Mouse (Mus musculus): Measurements from ENCODE around the gene Ifi35.

The Ifi35 gene

GRCm38 (mm10) chr11:101436916-101437315 lies 11.3 kb upstream of the Ifi35 start:
- ChIA-PET POLR2A (interaction anchor here in 3 of 4 experiments (0.6 to 2.5 kb wide), 17 partner anchors 8 to 242 kb away, joined by 3 to 8 read pairs (median 3); partner anchors contain the start of genes Rnd2 (in 3 of the 3), Aarsd1 (in 1 of the 3), Becn1 (in 1 of the 3) and Gm27029 (in 1 of the 3)), CTCF (interaction anchor here in 3 of 4 experiments (0.5 to 1.0 kb wide), 4 partner anchors 9 to 53 kb away, joined by 3 to 4 read pairs (median 3); no protein-coding TSS in a partner anchor)

- ChIA-PET POLR2A (interaction anchor here in 1 of 4 experiments (0.6 to 0.7 kb wide), 3 partner anchors 17 to 130 kb away, joined by 3 to 4 read pairs (median 3); no protein-coding TSS in a partner anchor), CTCF (interaction anchor here in 2 of 4 experiments (0.7 to 0.8 kb wide), 3 partner anchors 12 to 390 kb away, joined by 3 to 5 read pairs (median 4); no protein-coding TSS in a partner anchor)
Measured at GRCm38 (mm10) chr11:101438006-101438405, 10.2 kb upstream of the Ifi35 start.

- POLR2A ChIA-PET, result interaction anchor here (0.5 to 22.5 kb wide), 294 partner anchors 8 to 1716 kb away, joined by 3 to 550 read pairs (median 4); partner anchors contain the start of genes Gm27029 (in 4 of the 4), Ptges3l (in 4 of the 4), Rnd2 (in 4 of the 4) and Rundc1 (in 4 of the 4)
- CTCF ChIA-PET, result interaction anchor here (0.5 to 1.8 kb wide), 85 partner anchors 8 to 1026 kb away, joined by 3 to 21 read pairs (median 4); partner anchors contain the start of genes Ptges3l (in 3 of the 4), Rundc1 (in 3 of the 4), Becn1 (in 2 of the 4) and Cntd1 (in 2 of the 4)
Measured at GRCm38 (mm10) chr11:101441450-101442126, 6.6 kb upstream of the Ifi35 start.

- ChIA-PET POLR2A (interaction anchor here (0.5 to 22.5 kb wide), 295 partner anchors 9 to 1716 kb away, joined by 3 to 550 read pairs (median 4); partner anchors contain the start of genes Gm27029 (in 4 of the 4), Ptges3l (in 4 of the 4), Rnd2 (in 4 of the 4) and Rundc1 (in 4 of the 4)), CTCF (interaction anchor here (0.5 to 1.8 kb wide), 89 partner anchors 8 to 1027 kb away, joined by 3 to 21 read pairs (median 4); partner anchors contain the start of genes Ptges3l (in 3 of the 4), Rundc1 (in 3 of the 4), Becn1 (in 2 of the 4) and Cntd1 (in 2 of the 4))
Measured at GRCm38 (mm10) chr11:101442127-101442693, 6.0 kb upstream of the Ifi35 start, which contains the start of gene Rpl27. Gene Rpl27, plus strand, starts transcription at chr11:101442298.

GRCm38 (mm10) chr11:101442760-101443159 lies 5.4 kb upstream of the Ifi35 start:
- CTCF ChIA-PET, result interaction anchor here (0.5 to 1.8 kb wide), 34 partner anchors 9 to 311 kb away, joined by 3 to 21 read pairs (median 6); partner anchors contain the start of genes Ptges3l (in 2 of the 4), Rundc1 (in 2 of the 4), Becn1 (in 1 of the 4) and Brca1 (in 1 of the 4)

GRCm38 (mm10) chr11:101446319-101446718 lies 1.9 kb upstream of the Ifi35 start:
- ChIA-PET POLR2A (interaction anchor here in 2 of 4 experiments (1.2 to 22.5 kb wide), 8 partner anchors 9 to 186 kb away, joined by 3 to 550 read pairs (median 147); partner anchors contain the start of genes Rnd2 (in 2 of the 2), Vat1 (in 2 of the 2), Aarsd1 (in 1 of the 2) and Gm27029 (in 1 of the 2)), CTCF (interaction anchor here in 1 of 4 experiments (2.3 kb wide), 1 partner anchor 21 kb away, joined by 6 read pairs; no protein-coding TSS in a partner anchor)

More at GRCm38 (mm10) chr11:101442760-101443159, 5.4 kb upstream of the Ifi35 start:
- POLR2A ChIA-PET, result interaction anchor here (0.6 to 22.5 kb wide), 93 partner anchors 9 to 933 kb away, joined by 3 to 550 read pairs (median 9); partner anchors contain the start of genes Aarsd1 (in 3 of the 4), Gm27029 (in 3 of the 4), Ptges3l (in 3 of the 4) and Rnd2 (in 3 of the 4)

- POLR2A ChIA-PET, result interaction anchor here in 2 of 4 experiments (1.2 to 22.5 kb wide), 4 partner anchors 16 to 166 kb away, joined by 3 to 550 read pairs (median 59); partner anchors contain the start of genes Rnd2 (in 2 of the 2) and Vat1 (in 2 of the 2)
- CTCF ChIA-PET, result interaction anchor here in 1 of 4 experiments (2.3 kb wide), 1 partner anchor 21 kb away, joined by 6 read pairs; no protein-coding TSS in a partner anchor
Measured at GRCm38 (mm10) chr11:101446860-101447259, 1.3 kb upstream of the Ifi35 start.

GRCm38 (mm10) chr11:101447786-101448185 lies 421 bp upstream of the Ifi35 start:
- CTCF ChIA-PET, result interaction anchor here in 1 of 4 experiments (0.5 kb wide), 1 partner anchor 365 kb away, joined by 3 read pairs; the partner anchor contains the start of gene Coasy
- POLR2A ChIA-PET, result interaction anchor here in 2 of 4 experiments (1.4 to 22.5 kb wide), 6 partner anchors 11 to 107 kb away, joined by 3 to 550 read pairs (median 9); partner anchors contain the start of genes Rnd2 (in 2 of the 2) and Vat1 (in 2 of the 2)

GRCm38 (mm10) chr11:101448899-101449298 lies 692 bp downstream of the Ifi35 start:
- ChIA-PET POLR2A (interaction anchor here in 3 of 4 experiments (0.7 to 22.5 kb wide), 9 partner anchors 10 to 317 kb away, joined by 3 to 550 read pairs (median 6); partner anchors contain the start of genes Rnd2 (in 2 of the 3), Vat1 (in 2 of the 3) and Aarsd1 (in 1 of the 3)), CTCF (interaction anchor here in 3 of 4 experiments (0.5 to 0.8 kb wide), 3 partner anchors 45 to 241 kb away, joined by 3 to 5 read pairs (median 3); no protein-coding TSS in a partner anchor)

- POLR2A ChIA-PET, result interaction anchor here in 3 of 4 experiments (0.7 to 22.5 kb wide), 8 partner anchors 6 to 318 kb away, joined by 3 to 550 read pairs (median 9); partner anchors contain the start of genes Rnd2 (in 2 of the 3), Vat1 (in 2 of the 3), Aarsd1 (in 1 of the 3) and Rpl27 (in 1 of the 3)
- CTCF ChIA-PET, result interaction anchor here (0.5 to 1.2 kb wide), 6 partner anchors 8 to 126 kb away, joined by 3 to 5 read pairs (median 3); partner anchors contain the start of gene Rpl27 (in 1 of the 4)
Measured at GRCm38 (mm10) chr11:101449596-101449995, 1.4 kb downstream of the Ifi35 start.

- ChIA-PET POLR2A (interaction anchor here in 2 of 4 experiments (2.9 to 22.5 kb wide), 4 partner anchors 7 to 14 kb away, joined by 12 to 550 read pairs (median 99); partner anchors contain the start of genes Rnd2 (in 2 of the 2), Vat1 (in 2 of the 2) and Rpl27 (in 1 of the 2)), CTCF (interaction anchor here in 3 of 4 experiments (0.6 to 1.2 kb wide), 3 partner anchors 8 to 18 kb away, joined by 3 to 4 read pairs (median 3); no protein-coding TSS in a partner anchor)
Measured at GRCm38 (mm10) chr11:101450394-101450793, 2.2 kb downstream of the Ifi35 start.

GRCm38 (mm10) chr11:101451536-101451935 lies 3.3 kb downstream of the Ifi35 start:
- ChIA-PET POLR2A (interaction anchor here (0.6 to 24.0 kb wide), 10 partner anchors 2 to 17 kb away, joined by 3 to 550 read pairs (median 8); partner anchors contain the start of genes Rpl27 (in 4 of the 4), Rnd2 (in 3 of the 4), Vat1 (in 2 of the 4) and Ifi35 (in 1 of the 4)), CTCF (interaction anchor here in 1 of 4 experiments (1.2 kb wide), 1 partner anchor 10 kb away, joined by 5 read pairs; the partner anchor contains the start of gene Rpl27)

GRCm38 (mm10) chr11:101452093-101452774 lies 4.0 kb downstream of the Ifi35 start:
- ChIA-PET CTCF (interaction anchor here in 2 of 4 experiments (0.6 to 1.7 kb wide), 3 partner anchors 10 to 15 kb away, joined by 4 to 8 read pairs (median 5); partner anchors contain the start of genes Rnd2 (in 1 of the 2) and Rpl27 (in 1 of the 2)), POLR2A (interaction anchor here (0.5 to 24.0 kb wide), 16 partner anchors 2 to 262 kb away, joined by 3 to 550 read pairs (median 4); partner anchors contain the start of genes Rpl27 (in 4 of the 4), Rnd2 (in 2 of the 4), Vat1 (in 2 of the 4) and Ifi35 (in 1 of the 4))

GRCm38 (mm10) chr11:101454702-101455101 lies 6.5 kb downstream of the Ifi35 start:
- CTCF ChIA-PET, result interaction anchor here in 1 of 4 experiments (1.1 to 1.7 kb wide), 2 partner anchors 13 to 62 kb away, joined by 3 to 6 read pairs; partner anchors contain the start of gene Rpl27
- POLR2A ChIA-PET, result interaction anchor here in 3 of 4 experiments (0.6 to 24.0 kb wide), 11 partner anchors 5 to 129 kb away, joined by 3 to 550 read pairs (median 4); partner anchors contain the start of genes Rpl27 (in 3 of the 3), Rnd2 (in 2 of the 3), Vat1 (in 2 of the 3) and Aoc2 (in 1 of the 3)

- POLR2A ChIA-PET, result interaction anchor here in 3 of 4 experiments (0.6 to 24.0 kb wide), 13 partner anchors 6 to 130 kb away, joined by 3 to 550 read pairs (median 4); partner anchors contain the start of genes Rpl27 (in 3 of the 3), Rnd2 (in 2 of the 3), Vat1 (in 2 of the 3) and Aoc2 (in 1 of the 3)
- CTCF ChIA-PET, result interaction anchor here in 2 of 4 experiments (0.5 to 1.7 kb wide), 2 partner anchors 14 to 116 kb away, joined by 5 to 6 read pairs; partner anchors contain the start of gene Rpl27 (in 1 of the 2)
Measured at GRCm38 (mm10) chr11:101455627-101456026, 7.4 kb downstream of the Ifi35 start.

Data from embryonic stem cell, embryonic (primary cell).